Mouse (Mus musculus): Measurements from ENCODE around the gene Dlg5. TPM values are rescaled to one million over a fixed set of nuclear protein-coding genes. Genes with fewer than 3 reads are reported as not detected.

Gene Dlg5
- polyA plus RNA-seq, 1 experiment from 2014 or later, result 45.5 TPM

DNA sequence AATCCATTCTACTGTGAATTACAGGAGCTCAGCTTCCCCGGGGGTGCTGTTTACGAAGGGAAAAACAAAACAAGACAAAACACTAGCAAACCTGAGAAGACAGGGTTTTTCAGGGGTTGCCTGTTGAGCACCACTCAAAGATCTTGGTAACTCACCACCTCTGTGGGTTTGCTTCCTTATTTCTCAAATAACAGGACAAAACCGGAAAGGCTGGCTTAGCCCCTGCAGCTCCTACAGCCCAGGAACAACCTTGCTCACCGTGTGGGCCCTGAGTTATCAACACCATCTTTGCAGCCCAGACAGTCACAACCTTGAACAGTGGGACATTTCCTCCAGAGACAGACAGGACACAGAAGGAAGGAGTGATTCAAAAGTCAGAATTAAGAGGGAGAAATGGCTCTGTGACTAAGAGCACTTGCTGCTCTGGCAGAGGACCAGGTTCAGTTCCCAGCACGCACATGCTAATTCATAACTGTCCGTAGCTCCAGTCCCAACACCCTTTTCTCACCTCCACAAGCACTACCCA is 66.2 kb downstream of the Dlg5 start:
- no peak overlapping the region for H3K4me2 ChIP-seq (ENCODE audit: low read depth, severe bottlenecking)
- peaks cover 3% of the 10 kb centered on the region; the same call in 1 of the 2 replicates for H3K36me3 ChIP-seq (ENCODE audit: control insufficient read depth, insufficient read depth, low read length)
- no peaks in the 10 kb centered on the region for H3K9me3 ChIP-seq (ENCODE audit: control insufficient read depth, low read length)
- H3K9ac ChIP-seq (ENCODE audit: low read length), result no peak overlapping the region
- no peaks in the 10 kb centered on the region for H3K27me3 ChIP-seq (ENCODE audit: control insufficient read depth, insufficient read depth, low read length)
- 83% methylated on average over 6 of the region's 6 CpGs for WGBS
- ATAC-seq (ENCODE audit: insufficient number of reproducible peaks, low FRiP score, low TSS enrichment, low read depth) (no peak), DNase-seq (ENCODE audit: low spot score) (no peak)
- H3K4me1 ChIP-seq (ENCODE audit: control insufficient read depth, insufficient read depth, low read length), result no peaks in the 10 kb centered on the region
- no peak overlapping the region for H3K4me3 ChIP-seq (ENCODE audit: low read depth, low read length)
- H3K27ac ChIP-seq (replicated peaks; ENCODE audit: low read depth, low read length), result no peak overlapping the region

DNA sequence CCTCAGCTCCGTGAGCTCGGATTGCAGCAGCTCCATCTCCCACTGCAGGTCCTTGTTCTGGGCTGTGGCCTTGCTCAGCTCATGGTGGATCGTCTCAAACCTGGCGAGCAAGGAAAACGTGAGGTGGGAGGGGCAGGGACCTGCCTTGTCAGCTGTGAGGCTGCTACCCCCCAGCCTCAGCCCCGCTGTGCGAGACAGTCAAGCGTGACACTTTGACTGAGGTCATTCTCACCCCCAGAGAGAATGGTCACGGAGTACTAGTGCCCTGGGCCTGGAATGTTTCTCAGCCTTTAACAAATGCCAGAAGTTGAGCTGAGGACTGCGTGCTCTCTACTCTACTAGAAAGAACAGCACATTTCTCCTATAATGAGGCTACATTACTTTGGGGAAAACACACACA is 69.1 kb downstream of the Dlg5 start:
- 88% methylated on average over 10 of the region's 10 CpGs for WGBS
- H3K27ac ChIP-seq (replicated peaks; ENCODE audit: low read depth, low read length), result no peak overlapping the region
- H3K4me1 ChIP-seq (ENCODE audit: control insufficient read depth, insufficient read depth, low read length), result no peaks in the 10 kb centered on the region
- no peaks in the 10 kb centered on the region for H3K27me3 ChIP-seq (ENCODE audit: control insufficient read depth, insufficient read depth, low read length)
- ATAC-seq (ENCODE audit: insufficient number of reproducible peaks, low FRiP score, low TSS enrichment, low read depth) (no peak), DNase-seq (ENCODE audit: low spot score) (no peak)
- H3K9ac ChIP-seq (ENCODE audit: low read length), result no peak overlapping the region
- no peak overlapping the region for H3K4me3 ChIP-seq (ENCODE audit: low read depth, low read length)
- H3K9me3 ChIP-seq (ENCODE audit: control insufficient read depth, low read length), result no peaks in the 10 kb centered on the region
- no peak overlapping the region for H3K4me2 ChIP-seq (ENCODE audit: low read depth, severe bottlenecking)
- H3K36me3 ChIP-seq (ENCODE audit: control insufficient read depth, insufficient read depth, low read length), result peaks cover 3% of the 10 kb centered on the region; the same call in 1 of the 2 replicates

DNA sequence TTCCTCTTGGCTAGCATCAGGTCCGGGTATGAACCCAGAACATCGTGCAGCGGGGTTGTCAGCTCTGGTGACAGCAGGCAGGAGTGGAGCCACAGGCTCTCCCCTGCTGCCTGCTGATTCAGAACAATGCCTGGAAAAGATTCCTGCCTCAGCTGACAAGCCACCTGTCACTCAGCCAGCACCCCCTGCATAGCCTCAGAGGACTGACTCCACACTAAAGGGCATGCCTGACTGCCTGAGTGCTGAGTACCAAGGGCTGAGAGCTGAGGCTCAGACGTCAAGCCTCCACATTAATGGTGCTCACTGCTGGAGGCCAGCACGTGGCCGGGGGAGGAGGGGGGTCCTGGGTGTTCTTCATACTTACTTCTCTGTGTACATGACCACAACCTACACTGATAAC is 72.4 kb downstream of the Dlg5 start:
- no peak overlapping the region for H3K4me2 ChIP-seq (ENCODE audit: low read depth, severe bottlenecking)
- H3K27ac ChIP-seq (replicated peaks; ENCODE audit: low read depth, low read length), result no peak overlapping the region
- no peak overlapping the region for H3K9ac ChIP-seq (ENCODE audit: low read length)
- H3K36me3 ChIP-seq (ENCODE audit: control insufficient read depth, insufficient read depth, low read length), result peaks cover 5% of the 10 kb centered on the region
- H3K9me3 ChIP-seq (ENCODE audit: control insufficient read depth, low read length), result no peaks in the 10 kb centered on the region
- no peak overlapping the region for H3K4me3 ChIP-seq (ENCODE audit: low read depth, low read length)
- H3K4me1 ChIP-seq (ENCODE audit: control insufficient read depth, insufficient read depth, low read length), result no peaks in the 10 kb centered on the region
- no peaks in the 10 kb centered on the region for H3K27me3 ChIP-seq (ENCODE audit: control insufficient read depth, insufficient read depth, low read length)
- no peak for DNase-seq (ENCODE audit: low spot score)
- ATAC-seq (ENCODE audit: insufficient number of reproducible peaks, low FRiP score, low TSS enrichment, low read depth), result no peak
- WGBS, result 83% methylated on average over 6 of the region's 6 CpGs

DNA sequence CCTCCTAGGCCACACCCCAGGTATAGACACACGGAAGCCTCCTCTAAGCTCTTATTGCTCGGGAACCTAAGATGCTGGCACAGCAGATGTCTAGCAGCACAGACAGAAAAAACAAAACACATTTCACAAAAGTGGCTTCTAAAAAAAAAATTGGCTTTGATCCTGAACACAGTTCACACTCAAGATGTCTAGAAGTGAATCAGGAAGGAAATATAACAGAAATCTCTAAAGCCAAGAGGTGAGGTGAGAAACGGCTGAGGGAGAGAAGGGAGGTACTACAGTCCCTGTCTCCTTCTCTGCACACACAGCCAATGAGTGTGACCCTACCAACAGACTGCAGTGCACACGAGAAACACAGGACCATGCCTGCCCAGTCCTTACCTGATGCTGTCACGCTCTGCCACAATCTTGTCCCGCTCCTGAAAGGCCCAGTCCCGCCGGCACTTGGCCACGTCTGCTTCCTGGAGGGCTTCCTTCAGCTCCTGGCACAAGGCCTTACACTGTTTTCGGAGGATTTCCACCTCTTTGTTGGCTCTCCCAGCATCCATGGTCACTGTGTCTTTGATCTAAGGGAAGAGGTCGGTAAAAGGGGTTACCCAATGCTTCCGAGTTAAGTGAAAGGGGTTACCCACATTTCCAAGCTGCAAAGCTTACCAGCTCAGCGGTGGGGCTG is 73.9 kb downstream of the Dlg5 start:
- Histone ChIP-seq H3K4me2 (ENCODE audit: low read depth, severe bottlenecking) (no peak overlapping the region), H3K27ac (replicated peaks; ENCODE audit: low read depth, low read length) (no peak overlapping the region), H3K9ac (ENCODE audit: low read length) (no peak overlapping the region), H3K4me3 (ENCODE audit: low read depth, low read length) (no peak overlapping the region), H3K4me1 (ENCODE audit: control insufficient read depth, insufficient read depth, low read length) (no peaks in the 10 kb centered on the region), H3K9me3 (ENCODE audit: control insufficient read depth, low read length) (no peaks in the 10 kb centered on the region), H3K27me3 (ENCODE audit: control insufficient read depth, insufficient read depth, low read length) (no peaks in the 10 kb centered on the region), H3K36me3 (ENCODE audit: control insufficient read depth, insufficient read depth, low read length) (peaks cover 5% of the 10 kb centered on the region)
- WGBS, result 88% methylated on average over 13 of the region's 13 CpGs
- DNase-seq (ENCODE audit: low spot score), result no peak
- no peak for ATAC-seq (ENCODE audit: insufficient number of reproducible peaks, low FRiP score, low TSS enrichment, low read depth)

DNA sequence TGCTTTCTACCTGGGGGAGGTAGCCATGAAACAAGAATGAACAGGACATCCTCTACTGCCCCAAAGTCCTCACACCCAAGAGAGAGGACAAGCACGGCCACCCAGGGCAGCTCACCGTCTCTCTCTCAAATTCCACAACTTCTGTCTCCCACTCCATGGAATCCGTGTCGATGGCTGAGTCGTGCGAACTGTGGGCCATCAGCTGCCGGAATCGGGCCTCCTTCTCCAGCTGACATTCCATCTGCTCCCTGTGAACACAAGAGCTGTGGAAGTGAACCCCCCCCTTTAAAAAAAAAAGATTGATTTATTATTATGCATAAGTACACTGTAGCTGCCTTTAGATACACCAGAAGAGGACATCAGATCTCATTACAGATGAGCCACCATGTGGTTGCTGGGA is 79.7 kb downstream of the Dlg5 start:
- Histone ChIP-seq H3K4me1 (ENCODE audit: control insufficient read depth, insufficient read depth, low read length) (no peaks in the 10 kb centered on the region), H3K9ac (ENCODE audit: low read length) (no peak overlapping the region), H3K27ac (replicated peaks; ENCODE audit: low read depth, low read length) (no peak overlapping the region), H3K27me3 (ENCODE audit: control insufficient read depth, insufficient read depth, low read length) (no peaks in the 10 kb centered on the region), H3K4me3 (ENCODE audit: low read depth, low read length) (no peak overlapping the region), H3K4me2 (ENCODE audit: low read depth, severe bottlenecking) (no peak overlapping the region), H3K36me3 (ENCODE audit: control insufficient read depth, insufficient read depth, low read length) (peaks cover 16% of the 10 kb centered on the region), H3K9me3 (ENCODE audit: control insufficient read depth, low read length) (no peaks in the 10 kb centered on the region)
- 94% methylated on average over 8 of the region's 8 CpGs for WGBS
- DNase-seq (ENCODE audit: low spot score) (no peak), ATAC-seq (ENCODE audit: insufficient number of reproducible peaks, low FRiP score, low TSS enrichment, low read depth) (no peak)

DNA sequence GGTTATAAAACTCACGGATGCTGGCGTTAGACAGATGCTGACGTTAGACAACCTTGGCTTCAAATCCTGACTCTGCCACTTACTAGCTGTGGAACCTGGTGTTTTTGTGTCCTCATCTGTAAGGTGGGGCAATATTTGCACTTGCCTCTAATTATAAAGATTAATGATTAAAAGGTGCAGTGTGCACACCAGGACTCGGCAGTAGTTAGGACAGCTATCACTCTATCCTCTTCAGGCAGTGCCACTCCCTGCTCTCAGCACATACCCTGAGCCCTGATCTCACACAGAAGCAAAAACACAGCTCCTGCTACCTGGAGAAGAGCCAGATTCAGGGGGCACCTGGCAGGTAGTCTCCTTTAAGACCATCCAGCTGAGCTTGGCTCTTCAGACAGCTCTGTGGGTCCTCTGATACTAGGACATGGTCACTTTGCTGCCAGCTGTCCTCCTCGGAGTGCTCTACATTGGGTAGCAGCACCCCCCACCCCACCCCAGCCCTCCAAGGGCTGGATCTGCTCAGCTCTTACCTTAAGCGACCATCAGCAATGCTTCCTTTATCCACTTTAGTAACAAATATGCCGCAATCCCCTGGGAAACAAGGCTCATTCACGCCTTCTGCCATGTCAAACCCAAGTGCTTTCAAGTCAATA is 80.9 kb downstream of the Dlg5 start:
- no peaks in the 10 kb centered on the region for H3K27me3 ChIP-seq (ENCODE audit: control insufficient read depth, insufficient read depth, low read length)
- H3K27ac ChIP-seq (replicated peaks; ENCODE audit: low read depth, low read length), result no peak overlapping the region
- H3K4me3 ChIP-seq (ENCODE audit: low read depth, low read length), result no peak overlapping the region
- no peak overlapping the region for H3K9ac ChIP-seq (ENCODE audit: low read length)
- no peaks in the 10 kb centered on the region for H3K4me1 ChIP-seq (ENCODE audit: control insufficient read depth, insufficient read depth, low read length)
- H3K9me3 ChIP-seq (ENCODE audit: control insufficient read depth, low read length), result no peaks in the 10 kb centered on the region
- H3K4me2 ChIP-seq (ENCODE audit: low read depth, severe bottlenecking), result no peak overlapping the region
- no peak for ATAC-seq (ENCODE audit: insufficient number of reproducible peaks, low FRiP score, low TSS enrichment, low read depth)
- DNase-seq (ENCODE audit: low spot score), result no peak
- H3K36me3 ChIP-seq (ENCODE audit: control insufficient read depth, insufficient read depth, low read length), result peaks cover 16% of the 10 kb centered on the region
- 94% methylated on average over 8 of the region's 8 CpGs for WGBS

DNA sequence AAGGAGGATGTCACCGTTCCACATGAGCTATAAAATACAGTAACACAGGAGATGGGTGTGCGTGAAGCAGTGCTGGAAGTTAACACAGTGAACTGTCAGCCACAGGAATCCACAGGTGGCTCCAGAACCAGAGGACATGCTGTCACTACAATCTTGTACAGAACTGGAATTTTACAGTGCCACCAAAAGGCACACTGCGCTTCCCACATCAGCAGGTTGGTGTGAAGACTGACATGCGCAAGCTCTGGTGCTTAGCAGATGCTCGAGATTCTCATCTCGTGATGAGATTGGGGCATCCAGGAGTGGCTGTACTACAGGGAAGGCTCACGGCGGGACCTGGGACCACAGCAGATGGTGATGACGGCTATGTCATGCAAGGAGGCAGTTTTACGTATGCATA is 82.9 kb downstream of the Dlg5 start:
- Histone ChIP-seq H3K4me3 (ENCODE audit: low read depth, low read length) (no peak overlapping the region), H3K9me3 (ENCODE audit: control insufficient read depth, low read length) (no peaks in the 10 kb centered on the region), H3K9ac (ENCODE audit: low read length) (no peak overlapping the region), H3K4me1 (ENCODE audit: control insufficient read depth, insufficient read depth, low read length) (no peaks in the 10 kb centered on the region), H3K27ac (replicated peaks; ENCODE audit: low read depth, low read length) (no peak overlapping the region), H3K27me3 (ENCODE audit: control insufficient read depth, insufficient read depth, low read length) (no peaks in the 10 kb centered on the region), H3K4me2 (ENCODE audit: low read depth, severe bottlenecking) (no peak overlapping the region), H3K36me3 (ENCODE audit: control insufficient read depth, insufficient read depth, low read length) (peaks cover 14% of the 10 kb centered on the region)
- WGBS, result 91% methylated on average over 10 of the region's 10 CpGs
- ATAC-seq (ENCODE audit: insufficient number of reproducible peaks, low FRiP score, low TSS enrichment, low read depth), result no peak
- no peak for DNase-seq (ENCODE audit: low spot score)

DNA sequence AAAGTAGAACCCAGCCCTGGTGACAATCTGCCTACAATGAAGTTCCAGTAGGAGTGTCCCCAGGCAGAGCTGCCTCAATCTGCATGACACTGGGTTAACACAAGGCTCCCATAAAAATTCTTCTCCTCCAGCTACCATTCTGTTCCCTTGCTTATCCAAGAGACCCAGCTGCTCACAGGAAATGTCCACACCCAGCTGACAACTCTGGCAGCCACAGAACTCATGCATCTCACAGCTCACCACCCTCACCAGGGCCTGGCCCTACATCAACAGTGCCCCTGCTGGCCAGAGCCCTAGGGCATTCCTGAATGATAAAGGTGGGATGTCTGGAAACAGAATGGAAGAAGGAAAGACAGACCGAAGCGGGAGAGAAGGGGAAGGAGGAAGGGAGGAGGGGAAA is 96.8 kb downstream of the Dlg5 start:
- peaks cover 16% of the 10 kb centered on the region; the same call in 1 of the 2 replicates for H3K36me3 ChIP-seq (ENCODE audit: control insufficient read depth, insufficient read depth, low read length)
- no peaks in the 10 kb centered on the region for H3K9me3 ChIP-seq (ENCODE audit: control insufficient read depth, low read length)
- no peaks in the 10 kb centered on the region for H3K4me1 ChIP-seq (ENCODE audit: control insufficient read depth, insufficient read depth, low read length)
- 90% methylated on average over 2 of the region's 2 CpGs for WGBS
- no peak overlapping the region for H3K9ac ChIP-seq (ENCODE audit: low read length)
- DNase-seq (ENCODE audit: low spot score) (no peak), ATAC-seq (ENCODE audit: insufficient number of reproducible peaks, low FRiP score, low TSS enrichment, low read depth) (no peak)
- no peaks in the 10 kb centered on the region for H3K27me3 ChIP-seq (ENCODE audit: control insufficient read depth, insufficient read depth, low read length)
- H3K4me3 ChIP-seq (ENCODE audit: low read depth, low read length), result no peak overlapping the region
- H3K4me2 ChIP-seq (ENCODE audit: low read depth, severe bottlenecking), result no peak overlapping the region
- no peak overlapping the region for H3K27ac ChIP-seq (replicated peaks; ENCODE audit: low read depth, low read length)
